Mouse (Mus musculus): ENCODE results near the gene Col5a1.

GRCm38 (mm10) chr2:27981066-27981465 lies 94.8 kb downstream of the Col5a1 start:
- TF ChIP-seq CTCF (IDR thresholded peaks at IDR 0.05; ENCODE audit: borderline replicate concordance, control insufficient read depth, extremely low read depth, insufficient read depth, low read length, poor library complexity) = no peak
- TF ChIP-seq POLR2A (IDR thresholded peaks at IDR 0.05; ENCODE audit: control insufficient read depth, extremely low read depth, insufficient read depth, low read length, poor library complexity) = no peak

Measured in thymus, adult 2 months (tissue).